Mouse (Mus musculus) thymus, adult 2 months (tissue): Measurements from ENCODE around the gene Twnk.

ENCODE experiments used
- CTCF ChIP-seq: fragments of 200-500 bp; IDR thresholded peaks from 2 replicates; pipeline ENCODE4 v1.5.1; 2012; ENCODE audit warnings: mild to moderate bottlenecking, control low read depth, low read length, moderate library complexity, borderline replicate concordance; ENCODE audit not compliant: control insufficient read depth, poor library complexity, insufficient read depth; ENCODE audit errors: extremely low read depth
- POLR2A ChIP-seq: fragments of 200-500 bp; IDR thresholded peaks from 2 replicates; pipeline ENCODE4 v1.6.1; 2012; ENCODE audit warnings: mild to moderate bottlenecking, low read length, control low read depth, moderate library complexity; ENCODE audit not compliant: control insufficient read depth, poor library complexity, insufficient read depth; ENCODE audit errors: extremely low read depth

DNA sequence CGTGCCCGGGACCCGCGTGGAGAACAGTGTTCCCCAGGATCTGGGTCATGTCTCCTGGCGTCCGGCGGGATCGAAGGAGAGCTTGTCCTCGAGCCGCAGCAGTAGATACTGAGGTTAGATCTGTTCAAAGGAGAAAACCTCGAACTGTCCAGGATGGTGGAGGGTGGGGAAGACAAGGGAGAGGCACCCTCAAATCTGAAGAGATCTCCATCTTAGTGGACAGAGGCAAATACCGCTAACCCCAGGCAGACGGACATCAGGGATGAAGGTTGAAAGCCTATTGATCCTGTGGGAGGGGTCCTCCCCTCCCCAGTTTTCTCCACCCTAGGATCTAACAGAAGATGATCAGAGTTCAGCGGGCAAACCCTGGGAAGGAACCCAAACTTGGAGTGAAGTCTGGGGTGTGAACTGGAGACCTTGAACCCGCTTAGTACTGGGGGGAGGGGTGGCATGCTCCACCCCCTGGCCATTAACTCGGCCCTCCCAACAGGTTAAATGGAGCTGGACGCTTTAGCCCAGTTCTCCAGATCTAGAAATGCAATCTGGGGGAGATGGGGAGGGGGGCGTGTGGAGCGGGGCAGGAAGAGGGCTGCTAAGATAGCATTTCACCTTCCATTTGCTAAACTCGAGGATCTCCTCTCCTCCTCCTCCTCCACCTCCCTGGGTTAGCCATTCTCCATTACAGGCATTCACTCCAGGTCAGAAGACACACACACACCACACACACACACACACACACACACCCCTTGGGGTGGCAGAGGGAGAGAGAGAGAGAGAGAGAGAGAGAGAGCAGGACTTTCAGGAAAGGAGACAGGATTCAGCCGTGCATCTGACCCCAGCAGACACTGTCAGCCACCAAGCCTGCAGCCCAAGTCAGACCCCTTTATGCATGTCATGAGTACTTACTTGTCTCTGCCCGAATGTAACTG, 15.6 kb upstream of the Twnk start:
- TF ChIP-seq CTCF (no peak), POLR2A (no peak)
